Mouse (Mus musculus) macrophage (primary cell): ENCODE results near the gene Lrmda. TPM values are rescaled to one million over a fixed set of nuclear protein-coding genes. Genes with fewer than 3 reads are reported as not detected.

ENCODE experiments used
- H3K27ac ChIP-seq: fragments of 350-480 bp; formaldehyde crosslinking; 2 replicates; pipeline ENCODE4 v1.9.0; 2021
- H3K36me3 ChIP-seq: fragments of 350-480 bp; formaldehyde crosslinking; 2 replicates; pipeline ENCODE4 v1.9.0; 2021; ENCODE audit errors: inconsistent target
- H3K4me3 ChIP-seq: fragments of 350-480 bp; formaldehyde crosslinking; 2 replicates; pipeline ENCODE4 v1.9.0; 2021; ENCODE audit errors: inconsistent target
- H3K79me2 ChIP-seq: fragments of 350-480 bp; formaldehyde crosslinking; 2 replicates; pipeline ENCODE4 v1.9.0; 2021; ENCODE audit errors: inconsistent target
- whole genome bisulfite sequencing: methylation state at CpG from one replicate; pipeline ENCODE4 v1.1.7; 2026; ENCODE audit warnings: inconsistent platforms; ENCODE audit not compliant: missing documents; 5-methylcytosine and 5-hydroxymethylcytosine counted together
- polyA plus RNA-seq: library from polyadenylated mRNA; stranded (reverse); fragments of 250-400 nt; gene quantifications from 3 replicates; pipeline ENCODE4 v1.2.4, GENCODE M21; 2018; ENCODE audit warnings: inconsistent platforms

Lrmda gene
- polyA plus RNA-seq, 1 experiment from 2014 or later, result 18.1 TPM

- Histone ChIP-seq H3K4me3 (no peak overlapping the region), H3K27ac (no peak overlapping the region), H3K79me2 (no peaks in the 10 kb centered on the region), H3K36me3 (no peaks in the 10 kb centered on the region)
- 81% methylated on average over 5 of the region's 5 CpGs for WGBS
Measured at GRCm38 (mm10) chr14:22673581-22673980, 654.1 kb downstream of the Lrmda start.

- no peaks in the 10 kb centered on the region for H3K79me2 ChIP-seq
- WGBS, result 95% methylated on average over 5 of the region's 5 CpGs
Measured at GRCm38 (mm10) chr14:22679008-22679704, 659.6 kb downstream of the Lrmda start.

GRCm38 (mm10) chr14:22679705-22680643 is 660.5 kb downstream of the Lrmda start:
- no peak overlapping the region for H3K27ac ChIP-seq
- WGBS, result 90% methylated on average over 9 of the region's 9 CpGs
- H3K36me3 ChIP-seq, result no peaks in the 10 kb centered on the region
- no peak overlapping the region for H3K4me3 ChIP-seq
- H3K79me2 ChIP-seq, result no peaks in the 10 kb centered on the region

More at GRCm38 (mm10) chr14:22679008-22679704, 659.6 kb downstream of the Lrmda start:
- Histone ChIP-seq H3K36me3 (no peaks in the 10 kb centered on the region), H3K4me3 (no peak overlapping the region), H3K27ac (no peak overlapping the region)

GRCm38 (mm10) chr14:22686886-22687285 is 667.4 kb downstream of the Lrmda start:
- 92% methylated on average over 4 of the region's 4 CpGs for WGBS

GRCm38 (mm10) chr14:22688399-22688798 is 668.9 kb downstream of the Lrmda start:
- H3K36me3 ChIP-seq, result no peaks in the 10 kb centered on the region
- no peaks in the 10 kb centered on the region for H3K79me2 ChIP-seq
- 77% methylated on average over 2 of the region's 2 CpGs for WGBS
- H3K4me3 ChIP-seq, result no peak overlapping the region
- H3K27ac ChIP-seq, result no peak overlapping the region

More at GRCm38 (mm10) chr14:22686886-22687285, 667.4 kb downstream of the Lrmda start:
- Histone ChIP-seq H3K27ac (no peak overlapping the region), H3K36me3 (no peaks in the 10 kb centered on the region), H3K4me3 (no peak overlapping the region), H3K79me2 (no peaks in the 10 kb centered on the region)

- Histone ChIP-seq H3K79me2 (no peaks in the 10 kb centered on the region), H3K27ac (no peak overlapping the region), H3K4me3 (no peak overlapping the region), H3K36me3 (no peaks in the 10 kb centered on the region)
- WGBS, result 86% methylated on average over 4 of the region's 6 CpGs
Measured at GRCm38 (mm10) chr14:22695448-22695847, 675.9 kb downstream of the Lrmda start.

- no peak overlapping the region for H3K4me3 ChIP-seq
- H3K79me2 ChIP-seq, result no peaks in the 10 kb centered on the region
- no peaks in the 10 kb centered on the region for H3K36me3 ChIP-seq
- WGBS, result 93% methylated on average over 4 of the region's 4 CpGs
- no peak overlapping the region for H3K27ac ChIP-seq
Measured at GRCm38 (mm10) chr14:22695931-22696365, 676.4 kb downstream of the Lrmda start.

GRCm38 (mm10) chr14:22700236-22700635 is 680.7 kb downstream of the Lrmda start:
- Histone ChIP-seq H3K4me3 (no peak overlapping the region), H3K79me2 (no peaks in the 10 kb centered on the region), H3K27ac (no peak overlapping the region), H3K36me3 (no peaks in the 10 kb centered on the region)
- WGBS, result 69% methylated on average over 1 of the region's 1 CpGs

GRCm38 (mm10) chr14:22700690-22701089 is 681.2 kb downstream of the Lrmda start:
- H3K4me3 ChIP-seq, result no peak overlapping the region
- no peaks in the 10 kb centered on the region for H3K36me3 ChIP-seq
- no peaks in the 10 kb centered on the region for H3K79me2 ChIP-seq
- WGBS, result 89% methylated on average over 2 of the region's 2 CpGs
- H3K27ac ChIP-seq, result no peak overlapping the region

GRCm38 (mm10) chr14:22707958-22708701 is 688.6 kb downstream of the Lrmda start:
- no peaks in the 10 kb centered on the region for H3K79me2 ChIP-seq
- 85% methylated on average over 9 of the region's 9 CpGs for WGBS

GRCm38 (mm10) chr14:22710071-22710661 is 690.7 kb downstream of the Lrmda start:
- H3K36me3 ChIP-seq, result no peaks in the 10 kb centered on the region
- H3K79me2 ChIP-seq, result no peaks in the 10 kb centered on the region
- 94% methylated on average over 6 of the region's 6 CpGs for WGBS
- H3K27ac ChIP-seq, result no peak overlapping the region
- no peak overlapping the region for H3K4me3 ChIP-seq

More at GRCm38 (mm10) chr14:22707958-22708701, 688.6 kb downstream of the Lrmda start:
- no peaks in the 10 kb centered on the region for H3K36me3 ChIP-seq
- H3K27ac ChIP-seq, result no peak overlapping the region
- H3K4me3 ChIP-seq, result no peak overlapping the region

GRCm38 (mm10) chr14:22712388-22712787 is 692.9 kb downstream of the Lrmda start:
- Histone ChIP-seq H3K27ac (no peak overlapping the region), H3K79me2 (no peaks in the 10 kb centered on the region), H3K4me3 (no peak overlapping the region), H3K36me3 (no peaks in the 10 kb centered on the region)

GRCm38 (mm10) chr14:22715581-22716378 is 696.3 kb downstream of the Lrmda start:
- H3K79me2 ChIP-seq, result no peaks in the 10 kb centered on the region
- H3K27ac ChIP-seq, result no peak overlapping the region
- WGBS, result 90% methylated on average over 6 of the region's 6 CpGs

More at GRCm38 (mm10) chr14:22715581-22716378, 696.3 kb downstream of the Lrmda start:
- Histone ChIP-seq H3K4me3 (no peak overlapping the region), H3K36me3 (no peaks in the 10 kb centered on the region)
